ENCODE assay signal across 35 mouse cellular contexts in genomic region chr5:137117994-137118393, GRCm38 (mm10). TPM values are rescaled to one million over a fixed set of nuclear protein-coding genes. Genes with fewer than 3 reads are reported as not detected.
"Had no signal": no experiment of that assay in that cellular context is flagged by ENCODE, and none has a peak within 500 bp of the region (broad histone marks: within the 10 kb centered on the region; RNA-seq: fewer than 3 reads in every experiment).

No protein-coding gene starts in this region.

RNA-seq across cellular contexts. Expression of gene Muc3, which starts 31.1 kb away (rescaled TPM):
- total RNA-seq: heart, postnatal 10 days; heart, postnatal 14 days; heart, postnatal 25 days; heart, postnatal 36 days; heart, postnatal 4 days; hindbrain, postnatal 0 days; layer of hippocampus, adult 18-20 months; layer of hippocampus, adult 2 months; layer of hippocampus, adult 8-10 months; layer of hippocampus, postnatal 10 days; layer of hippocampus, postnatal 14 days; layer of hippocampus, postnatal 25 days; layer of hippocampus, postnatal 36 days; left cerebral cortex, adult 18-20 months; left cerebral cortex, adult 2 months; left cerebral cortex, adult 8-10 months had no signal
- polyA plus RNA-seq: heart, embryonic 10.5 days; heart, embryonic 11.5 days; heart, embryonic 12.5 days; heart, embryonic 14.5 days; heart, embryonic 15.5 days; heart, postnatal 0 days; hindbrain, embryonic 10.5 days; hindbrain, embryonic 11.5 days; hindbrain, embryonic 12.5 days; hindbrain, embryonic 13.5 days; hindbrain, embryonic 14.5 days; hindbrain, embryonic 15.5 days; hindbrain, embryonic 16.5 days; hindbrain, postnatal 0 days; inflammation-experienced regulatory T-cells, adult 6 months; kidney, adult 2 months; kidney, embryonic 14.5 days; kidney, embryonic 15.5 days; kidney, embryonic 16.5 days had no signal

RNA-seq across cellular contexts. Expression of gene Serpine1, which starts 45.9 kb away (rescaled TPM):
- total RNA-seq: hematopoietic stem cell, adult 5-6 weeks had no signal
- polyA plus RNA-seq: hindbrain, embryonic 10.5 days; inflammation-experienced regulatory T-cells, adult 6 months had no signal
